Comparison of ENCODE assay signal across 7 mouse cellular contexts in the genomic region with DNA sequence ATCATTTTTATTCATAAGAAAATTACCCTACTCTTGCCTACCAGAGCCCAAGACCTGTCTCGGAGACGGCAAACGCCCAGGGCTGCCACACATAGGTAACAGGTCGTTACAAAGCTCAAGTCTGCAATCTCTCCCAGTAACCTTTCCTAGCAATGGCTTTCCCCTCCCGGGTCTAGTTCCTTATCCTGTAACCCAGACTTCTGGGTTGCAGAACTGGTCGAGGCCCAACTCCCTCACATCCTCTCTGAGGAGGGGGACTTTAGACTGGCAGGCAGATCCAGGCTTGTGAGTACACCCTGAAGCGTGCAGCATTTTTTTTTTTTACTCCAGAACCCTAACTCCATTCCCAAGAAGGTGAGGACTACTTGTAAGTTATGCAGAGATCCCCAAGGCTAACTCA. TPM values are rescaled to one million over a fixed set of nuclear protein-coding genes. Genes with fewer than 3 reads are reported as not detected.
DNase-seq lines count a peak whose midpoint lies in the region; ATAC-seq and TF ChIP-seq lines count a peak whose summit lies in the region.
"Not testable (repeated sequence)": the region's sequence is repeated elsewhere in the genome, so short reads cannot be mapped to it uniquely, and the experiment has no call there.

No protein-coding gene starts in this region.

- not testable (repeated sequence) for H3K27ac ChIP-seq in bone marrow macrophage, adult 2 months (ENCODE audit: insufficient read depth, low read depth, low read length); forebrain, embryonic 13.5 days; heart, postnatal 0 days (ENCODE audit: low read depth); intestine, postnatal 0 days (ENCODE audit: low read depth, low read length); liver, embryonic 12.5 days; midbrain, embryonic 11.5 days (ENCODE audit: low read depth, low read length); neural tube, embryonic 15.5 days (replicated peaks)

- not testable (repeated sequence) for H3K4me1 ChIP-seq in bone marrow macrophage, adult 2 months (ENCODE audit: control insufficient read depth, insufficient read depth, low read length); heart, postnatal 0 days (ENCODE audit: control insufficient read depth, insufficient read depth); intestine, postnatal 0 days (replicated peaks; ENCODE audit: control insufficient read depth, insufficient read depth, low read length); midbrain, embryonic 11.5 days (ENCODE audit: control insufficient read depth, insufficient read depth, low read length)
- peaks cover 18% of the 10 kb centered on the region for H3K4me1 ChIP-seq in forebrain, embryonic 13.5 days
- H3K4me1 ChIP-seq in liver, embryonic 12.5 days = peaks cover 18% of the 10 kb centered on the region
- H3K4me1 ChIP-seq in neural tube, embryonic 15.5 days = peaks cover 23% of the 10 kb centered on the region

- not testable (repeated sequence) for ATAC-seq in forebrain, embryonic 13.5 days; heart, postnatal 0 days (ENCODE audit: insufficient read depth, low read depth); intestine, postnatal 0 days; liver, embryonic 12.5 days; midbrain, embryonic 11.5 days (ENCODE audit: low FRiP score); neural tube, embryonic 15.5 days (ENCODE audit: low FRiP score)

- TF ChIP-seq EP300 in heart, postnatal 0 days (IDR thresholded peaks at IDR 0.05; ENCODE audit: low read depth) = not testable (repeated sequence)

- not testable (repeated sequence) for H3K36me3 ChIP-seq in forebrain, embryonic 13.5 days (ENCODE audit: poor library complexity, severe bottlenecking); heart, postnatal 0 days (replicated peaks; ENCODE audit: control insufficient read depth, insufficient read depth, low read length); intestine, postnatal 0 days (ENCODE audit: control insufficient read depth, insufficient read depth); liver, embryonic 12.5 days; midbrain, embryonic 11.5 days (ENCODE audit: control insufficient read depth, insufficient read depth, low read length); neural tube, embryonic 15.5 days

- not testable (repeated sequence) for TF ChIP-seq POLR2A in bone marrow macrophage, adult 2 months (IDR thresholded peaks at IDR 0.05; ENCODE audit: borderline replicate concordance, low read depth, low read length)

- H3K9ac ChIP-seq in forebrain, embryonic 13.5 days = peak overlapping the region; percentile 90
- H3K9ac ChIP-seq in heart, postnatal 0 days (replicated peaks; ENCODE audit: low read depth, low read length); intestine, postnatal 0 days (ENCODE audit: low read depth, low read length); liver, embryonic 12.5 days: not testable (repeated sequence)
- H3K9ac ChIP-seq in midbrain, embryonic 11.5 days (ENCODE audit: low read length) = peak overlapping the region; percentile 86; the same call in 1 of the 2 replicates
- H3K9ac ChIP-seq in neural tube, embryonic 15.5 days (replicated peaks) = peak overlapping the region; percentile 3; the same call in 1 of the 2 replicates

- peak overlapping the region; percentile 70 for H3K4me2 ChIP-seq in forebrain, embryonic 13.5 days
- H3K4me2 ChIP-seq in heart, postnatal 0 days (ENCODE audit: low read depth, low read length) = peak overlapping the region; percentile 72
- H3K4me2 ChIP-seq in intestine, postnatal 0 days (replicated peaks; ENCODE audit: low read depth) = peak overlapping the region; percentile 95
- H3K4me2 ChIP-seq in liver, embryonic 12.5 days = peak overlapping the region; percentile 84
- H3K4me2 ChIP-seq in midbrain, embryonic 11.5 days = peak overlapping the region; percentile 90
- H3K4me2 ChIP-seq in neural tube, embryonic 15.5 days = peak overlapping the region; percentile 96

- H3K4me3 ChIP-seq in bone marrow macrophage, adult 2 months (ENCODE audit: insufficient read depth, low read length) = peak overlapping the region; percentile 81
- peak overlapping the region; percentile 69 for H3K4me3 ChIP-seq in forebrain, embryonic 13.5 days
- H3K4me3 ChIP-seq in heart, postnatal 0 days (ENCODE audit: low read depth, low read length) = peak overlapping the region; percentile 79
- peak overlapping the region; percentile 80 for H3K4me3 ChIP-seq in intestine, postnatal 0 days (ENCODE audit: low read depth, low read length)
- peak overlapping the region; percentile 67 for H3K4me3 ChIP-seq in liver, embryonic 12.5 days
- peak overlapping the region; percentile 77 for H3K4me3 ChIP-seq in midbrain, embryonic 11.5 days (ENCODE audit: low read depth, low read length)
- peak overlapping the region; percentile 74 for H3K4me3 ChIP-seq in neural tube, embryonic 15.5 days (replicated peaks)

- WGBS in forebrain, embryonic 13.5 days = 60% methylated on average over 7 of the region's 7 CpGs
- WGBS in heart, postnatal 0 days = 60% methylated on average over 7 of the region's 7 CpGs
- 48% methylated on average over 6 of the region's 7 CpGs for WGBS in intestine, postnatal 0 days
- 47% methylated on average over 7 of the region's 7 CpGs for WGBS in liver, embryonic 12.5 days (ENCODE audit: insufficient replicate concordance)
- WGBS in midbrain, embryonic 11.5 days = 66% methylated on average over 7 of the region's 7 CpGs
- 61% methylated on average over 7 of the region's 7 CpGs for WGBS in neural tube, embryonic 15.5 days

- not testable (repeated sequence) for DNase-seq in heart, postnatal 0 days (ENCODE audit: low spot score)
- DNase-seq in midbrain, embryonic 11.5 days (ENCODE audit: low spot score, missing footprints) = peak; percentile 85

- not testable (repeated sequence) for H3K27me3 ChIP-seq in forebrain, embryonic 13.5 days; heart, postnatal 0 days (ENCODE audit: control insufficient read depth, insufficient read depth, low read length); intestine, postnatal 0 days (replicated peaks; ENCODE audit: control insufficient read depth, insufficient read depth, low read length); midbrain, embryonic 11.5 days (ENCODE audit: control insufficient read depth, insufficient read depth, low read length); neural tube, embryonic 15.5 days (replicated peaks)
- H3K27me3 ChIP-seq in liver, embryonic 12.5 days (replicated peaks) = peaks cover 14% of the 10 kb centered on the region

- TF ChIP-seq CTCF in bone marrow macrophage, adult 2 months (IDR thresholded peaks at IDR 0.05; ENCODE audit: low read depth, low read length); heart, postnatal 0 days (IDR thresholded peaks at IDR 0.05; ENCODE audit: low read depth); intestine, postnatal 0 days (IDR thresholded peaks at IDR 0.05; ENCODE audit: low read depth): not testable (repeated sequence)

- not testable (repeated sequence) for H3K9me3 ChIP-seq in forebrain, embryonic 13.5 days (replicated peaks); heart, postnatal 0 days (replicated peaks; ENCODE audit: control insufficient read depth, low read length); intestine, postnatal 0 days (ENCODE audit: control insufficient read depth); liver, embryonic 12.5 days (replicated peaks); midbrain, embryonic 11.5 days (ENCODE audit: control insufficient read depth, low read length); neural tube, embryonic 15.5 days (replicated peaks)

RNA-seq across cellular contexts. Expression of gene Dynlt1b, which starts 46.0 kb away (rescaled TPM):
- 205 and 208 TPM in 2 replicates for polyA plus RNA-seq in bone marrow macrophage, adult 2 months (2012; ENCODE audit: insufficient read depth, insufficient read length, missing spikeins)
- polyA plus RNA-seq in forebrain, embryonic 13.5 days (2015; fragmentation: Nextera tagmentation; extraction: Ambion mirVana) = 931 and 992 TPM in 2 replicates
- total RNA-seq in heart, postnatal 0 days (2014; rRNA removed; ENCODE audit: low replicate concordance) = 214 and 264 TPM in 2 replicates
- polyA plus RNA-seq in heart, postnatal 0 days (2015; fragmentation: Nextera tagmentation; extraction: Ambion mirVana) = 558 and 559 TPM in 2 replicates
- 725 and 769 TPM in 2 replicates for polyA plus RNA-seq in intestine, postnatal 0 days (2015; fragmentation: Nextera tagmentation; extraction: Ambion mirVana)
- polyA plus RNA-seq in liver, embryonic 12.5 days (2016; fragmentation: Nextera tagmentation; extraction: Ambion mirVana) = 229 and 235 TPM in 2 replicates
- 673 and 680 TPM in 2 replicates for polyA plus RNA-seq in midbrain, embryonic 11.5 days (2014; fragmentation: Nextera tagmentation; extraction: Ambion mirVana)
- polyA plus RNA-seq in neural tube, embryonic 15.5 days (2015; fragmentation: Nextera tagmentation; extraction: Ambion mirVana) = 1,064 and 1,207 TPM in 2 replicates
